Mouse (Mus musculus) urinary bladder, postnatal 0 days (tissue): ENCODE measurements around the gene Ifi207. TPM values are rescaled to one million over a fixed set of nuclear protein-coding genes. Genes with fewer than 3 reads are reported as not detected.

ENCODE experiments used
- polyA plus RNA-seq: library from polyadenylated mRNA; unstranded; fragments of >200 nt; fragmentation: Nextera tagmentation; extraction: Ambion mirVana; gene quantifications from 2 replicates; pipeline ENCODE4 v1.2.1, GENCODE M21; 2015

The Ifi207 gene
- 1.5 and 1.6 TPM in 2 replicates for polyA plus RNA-seq

GRCm38 (mm10) chr1:173741656-173742055 is at the start of gene Ifi207:
Ifi207 (minus strand) TSS chr1:173741747.

DNA sequence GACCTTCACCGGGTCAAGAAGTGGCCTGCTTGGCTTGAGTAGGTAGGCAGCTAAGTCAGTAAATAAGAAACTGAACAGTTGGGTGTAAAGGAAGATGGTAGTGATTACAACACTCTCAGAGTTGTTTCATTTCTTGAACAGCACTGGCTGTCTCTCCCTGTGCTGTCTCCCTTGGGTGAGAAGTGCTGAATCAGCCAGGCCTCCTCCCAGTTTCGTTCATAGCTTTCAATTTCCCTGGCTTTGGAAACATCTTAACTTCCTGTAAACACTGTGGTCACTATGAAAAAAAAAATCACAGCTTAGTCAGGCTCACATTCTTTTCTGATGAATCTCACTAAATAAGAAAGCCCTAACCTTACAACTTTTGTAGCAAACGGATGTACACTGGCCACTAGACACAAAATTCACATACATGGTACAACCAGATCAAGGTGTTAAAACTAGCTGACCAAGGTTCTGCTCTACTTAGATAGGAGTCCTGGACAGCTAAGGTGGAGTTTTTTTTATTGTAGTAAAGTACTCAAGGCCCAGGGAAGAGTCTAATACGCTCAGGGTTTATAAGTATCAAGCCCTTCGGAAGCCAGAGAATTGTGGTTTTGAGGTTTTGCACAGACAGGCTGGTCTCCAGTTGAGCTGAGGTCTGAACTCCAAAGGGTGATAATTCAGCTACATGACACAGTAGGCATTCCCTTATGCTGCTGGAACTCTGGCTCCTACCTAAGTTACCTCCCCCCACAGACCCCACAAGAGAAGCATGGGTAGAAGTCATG is 25.5 kb upstream of the Ifi207 start, which contains the start of gene Ifi204:
TSS of gene Ifi204 (minus strand) at position 96 of the 770 bp plus-strand sequence.

DNA sequence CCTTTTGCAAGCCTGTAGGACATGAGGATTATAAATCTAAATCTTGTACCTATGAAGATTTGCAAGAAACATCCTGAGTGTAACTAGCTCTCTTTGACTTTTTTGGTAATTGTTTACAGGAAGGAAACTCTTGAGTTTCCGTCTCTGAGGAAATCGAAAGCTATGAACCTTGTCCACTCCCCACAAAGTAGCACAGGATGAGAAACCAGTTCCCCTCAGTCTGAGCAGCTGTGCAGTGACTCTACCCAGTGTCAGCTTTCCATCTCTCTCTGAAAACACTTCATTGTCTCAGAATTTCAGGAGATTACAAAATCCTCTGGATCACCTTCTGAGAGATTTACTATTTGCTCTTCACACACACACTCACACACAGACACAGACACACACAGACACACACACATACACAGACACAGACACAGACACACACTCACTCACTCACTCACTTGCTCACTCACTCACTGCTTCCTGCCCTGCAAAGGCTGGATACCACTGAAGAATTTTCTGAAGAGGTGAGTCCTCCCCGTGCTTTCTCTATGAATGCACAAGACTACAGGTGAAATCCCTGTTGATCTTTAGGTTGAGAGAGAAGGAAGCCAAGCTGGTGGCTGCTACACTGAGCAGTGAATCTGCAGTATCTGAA is 68.0 kb downstream of the Ifi207 start, which contains the start of gene Ifi208:
TSS of gene Ifi208 (plus strand) at position 218 of the 640 bp plus-strand sequence.

Other genes with a start within 250 kb of the Ifi207 start
- not detected in 2 replicates for gene Ifi214, start 205.8 kb downstream of the Ifi207 start, polyA plus RNA-seq
- 0.11 and 0.50 TPM in 2 replicates for gene Ifi213, start 142.5 kb downstream of the Ifi207 start, polyA plus RNA-seq
- gene Ifi209, start 110.8 kb downstream of the Ifi207 start, polyA plus RNA-seq, result 0.30 and 0.75 TPM in 2 replicates
- gene Ifi208, start 68.1 kb downstream of the Ifi207 start, polyA plus RNA-seq, result not detected in 2 replicates
- gene Ifi204, start 25.2 kb upstream of the Ifi207 start, polyA plus RNA-seq, result 4.9 and 5.0 TPM in 2 replicates
- gene Ifi211, start 171.3 kb upstream of the Ifi207 start, polyA plus RNA-seq, result 3.7 and 4.0 TPM in 2 replicates
- 2.7 and 4.1 TPM in 2 replicates for gene Mndal, start 200.7 kb upstream of the Ifi207 start, polyA plus RNA-seq
- gene Ifi203, start 200.9 kb upstream of the Ifi207 start, polyA plus RNA-seq, result 2.6 and 2.8 TPM in 2 replicates
- 0.12 TPM in 1 of 2 replicates, not detected in the other for gene Ifi202b, start 241.0 kb upstream of the Ifi207 start, polyA plus RNA-seq